In genomic region chr3:96065754-96066375, GRCm38 (mm10) we compare ENCODE assay signal across 7 mouse cellular contexts. TPM values are rescaled to one million over a fixed set of nuclear protein-coding genes. Genes with fewer than 3 reads are reported as not detected.
DNase-seq lines count a peak whose midpoint lies in the region; ATAC-seq and TF ChIP-seq lines count a peak whose summit lies in the region.

No protein-coding gene starts in this region.

- H3K4me3 ChIP-seq in G1E (ENCODE audit: low read depth, low read length): no peak overlapping the region
- no peak overlapping the region for H3K4me3 ChIP-seq in bone marrow macrophage, adult 2 months (ENCODE audit: insufficient read depth, low read length)
- H3K4me3 ChIP-seq in embryonic facial prominence, embryonic 14.5 days (ENCODE audit: low read depth, low read length): peak overlapping the region; percentile 25
- peak overlapping the region; percentile 26 for H3K4me3 ChIP-seq in heart, embryonic 15.5 days
- H3K4me3 ChIP-seq in liver, adult 2 months (ENCODE audit: insufficient read depth, low read depth, low read length): no peak overlapping the region

- H3K4me2 ChIP-seq in embryonic facial prominence, embryonic 14.5 days (ENCODE audit: low read depth, low read length): peak overlapping the region; percentile 45
- peak overlapping the region; percentile 54 for H3K4me2 ChIP-seq in heart, embryonic 15.5 days

- DNase-seq in G1E (ENCODE audit: low spot score): peak; percentile 36
- peak; percentile 92 for DNase-seq in embryonic facial prominence, embryonic 14.5 days (ENCODE audit: low spot score)
- DNase-seq in kidney, postnatal 10 days: peak; percentile 71
- peak; percentile 54 for DNase-seq in liver, adult 2 months (ENCODE audit: extremely low read depth, low read depth, low spot score)
- peak; percentile 68 for DNase-seq in retina, adult 2 months (ENCODE audit: low read depth, low spot score)

- WGBS in embryonic facial prominence, embryonic 14.5 days: 34% methylated on average over 20 of the region's 20 CpGs
- 28% methylated on average over 20 of the region's 20 CpGs for WGBS in heart, embryonic 15.5 days
- 20% methylated on average over 20 of the region's 20 CpGs for WGBS in liver, adult 2 months

- no peak overlapping the region for H3K27ac ChIP-seq in bone marrow macrophage, adult 2 months (ENCODE audit: insufficient read depth, low read depth, low read length)
- 0 out of 2 replicates have a peak overlapping the region, but pooled peaks have one; percentile 25 for H3K27ac ChIP-seq in embryonic facial prominence, embryonic 14.5 days (replicated peaks; ENCODE audit: low read depth, low read length)
- H3K27ac ChIP-seq in heart, embryonic 15.5 days: no peak overlapping the region
- H3K27ac ChIP-seq in liver, adult 2 months (replicated peaks; ENCODE audit: insufficient read depth, low read depth, low read length): no peak overlapping the region

- H3K79me2 ChIP-seq in liver, adult 2 months (ENCODE audit: control insufficient read depth, insufficient read depth, low read length): no peaks in the 10 kb centered on the region

- no peak for TF ChIP-seq POLR2A in bone marrow macrophage, adult 2 months (IDR thresholded peaks at IDR 0.05; ENCODE audit: borderline replicate concordance, low read depth, low read length)
- no peak for TF ChIP-seq POLR2A in liver, adult 2 months (IDR thresholded peaks at IDR 0.05; ENCODE audit: extremely low read depth, insufficient read depth, low read length)

- peaks cover 12% of the 10 kb centered on the region for H3K4me1 ChIP-seq in G1E (ENCODE audit: insufficient read depth, low read depth, low read length)
- peaks cover 15% of the 10 kb centered on the region for H3K4me1 ChIP-seq in bone marrow macrophage, adult 2 months (ENCODE audit: control insufficient read depth, insufficient read depth, low read length)
- H3K4me1 ChIP-seq in embryonic facial prominence, embryonic 14.5 days (ENCODE audit: control insufficient read depth, insufficient read depth, low read length): no peaks in the 10 kb centered on the region
- 0 out of 2 replicates have a peak, but pooled peaks cover 3% of the 10 kb centered on the region for H3K4me1 ChIP-seq in heart, embryonic 15.5 days (replicated peaks)
- H3K4me1 ChIP-seq in liver, adult 2 months (ENCODE audit: control insufficient read depth, insufficient read depth, low read length): no peaks in the 10 kb centered on the region; the same call in 1 of the 2 replicates

- H3K36me3 ChIP-seq in G1E (replicated peaks): no peaks in the 10 kb centered on the region
- no peaks in the 10 kb centered on the region for H3K36me3 ChIP-seq in embryonic facial prominence, embryonic 14.5 days (ENCODE audit: control insufficient read depth, insufficient read depth, low read length)
- no peaks in the 10 kb centered on the region for H3K36me3 ChIP-seq in heart, embryonic 15.5 days
- H3K36me3 ChIP-seq in liver, adult 2 months (ENCODE audit: control insufficient read depth, insufficient read depth, low read length): no peaks in the 10 kb centered on the region

- no peak for ATAC-seq in G1E (ENCODE audit: extremely low read depth, insufficient number of reproducible peaks, low FRiP score, poor library complexity, severe bottlenecking)
- peak; percentile 71 for ATAC-seq in embryonic facial prominence, embryonic 14.5 days (ENCODE audit: low read depth)
- ATAC-seq in heart, embryonic 15.5 days (replicated peaks; ENCODE audit: insufficient number of reproducible peaks, insufficient read depth, low FRiP score, low read depth): no peak

- TF ChIP-seq CTCF in G1E (IDR thresholded peaks at IDR 0.05; ENCODE audit: low read depth, low read length): no peak
- 0 out of 2 replicates have a peak, but pooled peaks have one; percentile 24 for TF ChIP-seq CTCF in bone marrow macrophage, adult 2 months (IDR thresholded peaks at IDR 0.05; ENCODE audit: low read depth, low read length)
- peak; percentile 18; the same call in 1 of the 2 replicates for TF ChIP-seq CTCF in liver, adult 2 months (IDR thresholded peaks at IDR 0.05; ENCODE audit: low read depth, low read length)

- no peaks in the 10 kb centered on the region for H3K27me3 ChIP-seq in G1E (ENCODE audit: insufficient read depth, low read length)
- no peaks in the 10 kb centered on the region for H3K27me3 ChIP-seq in embryonic facial prominence, embryonic 14.5 days (replicated peaks; ENCODE audit: control insufficient read depth, insufficient read depth, low read length)
- no peaks in the 10 kb centered on the region for H3K27me3 ChIP-seq in heart, embryonic 15.5 days
- H3K27me3 ChIP-seq in liver, adult 2 months (ENCODE audit: control insufficient read depth, insufficient read depth, low read length): no peaks in the 10 kb centered on the region

- no peaks in the 10 kb centered on the region for H3K9me3 ChIP-seq in G1E (replicated peaks)
- H3K9me3 ChIP-seq in embryonic facial prominence, embryonic 14.5 days (ENCODE audit: control insufficient read depth, low read length): no peaks in the 10 kb centered on the region
- H3K9me3 ChIP-seq in heart, embryonic 15.5 days (replicated peaks): no peaks in the 10 kb centered on the region

- 0 out of 2 replicates have a peak overlapping the region, but pooled peaks have one; percentile 2 for H3K9ac ChIP-seq in embryonic facial prominence, embryonic 14.5 days (ENCODE audit: low read depth, low read length)
- H3K9ac ChIP-seq in heart, embryonic 15.5 days: no peak overlapping the region
- no peak overlapping the region for H3K9ac ChIP-seq in liver, adult 2 months (ENCODE audit: low read depth, low read length)

RNA-seq across cellular contexts. Expression of gene Vps45, which starts 7.6 kb away (rescaled TPM):
- total RNA-seq in G1E (2014; fragmentation: Nextera tagmentation) (19.8 and 28.7 TPM in 2 replicates), G1E (2017) (16.1 and 21.4 TPM in 2 replicates)
- 6.1 and 6.7 TPM in 2 replicates for polyA plus RNA-seq in G1E (2012)
- polyA plus RNA-seq in bone marrow macrophage, adult 2 months (2012; ENCODE audit: insufficient read depth, insufficient read length, missing spikeins): 18.6 and 22.9 TPM in 2 replicates
- polyA plus RNA-seq in embryonic facial prominence, embryonic 14.5 days (2014; fragmentation: Nextera tagmentation; extraction: Ambion mirVana): 24.4 and 25.7 TPM in 2 replicates
- 38.3 and 40.2 TPM in 2 replicates for polyA plus RNA-seq in heart, embryonic 15.5 days (2015; fragmentation: Nextera tagmentation; extraction: Ambion mirVana)
- total RNA-seq in liver, adult 2 months (2014; rRNA removed): 8.9 and 10.7 TPM in 2 replicates
- polyA plus RNA-seq in liver, adult 2 months (2012; rRNA removed): 2.1 and 2.4 TPM in 2 replicates

RNA-seq across cellular contexts. Expression of gene Otud7b, which starts 38.5 kb away (rescaled TPM):
- total RNA-seq in G1E (2014; fragmentation: Nextera tagmentation) (10.1 and 17.4 TPM in 2 replicates), G1E (2017) (21.7 and 22.1 TPM in 2 replicates)
- polyA plus RNA-seq in G1E (2012): 11.3 and 11.8 TPM in 2 replicates
- 4.7 and 5.1 TPM in 2 replicates for polyA plus RNA-seq in bone marrow macrophage, adult 2 months (2012; ENCODE audit: insufficient read depth, insufficient read length, missing spikeins)
- 17.6 and 20.0 TPM in 2 replicates for polyA plus RNA-seq in embryonic facial prominence, embryonic 14.5 days (2014; fragmentation: Nextera tagmentation; extraction: Ambion mirVana)
- 20.1 and 24.5 TPM in 2 replicates for polyA plus RNA-seq in heart, embryonic 15.5 days (2015; fragmentation: Nextera tagmentation; extraction: Ambion mirVana)
- total RNA-seq in liver, adult 2 months (2014; rRNA removed): 8.9 and 11.9 TPM in 2 replicates
- 5.9 and 6.8 TPM in 2 replicates for polyA plus RNA-seq in liver, adult 2 months (2012; rRNA removed)

Comparison
In these comparisons a context has a peak if more than half of its experiments do, and no peak if none do; other contexts are left out.
1. DNase-seq: peak in every context shown above with its lines; median percentile 92 in embryonic facial prominence, embryonic 14.5 days; 71 in kidney, postnatal 10 days; 68 in retina, adult 2 months; 54 in liver, adult 2 months; 36 in G1E.
2. H3K4me3 ChIP-seq: peak in embryonic facial prominence, embryonic 14.5 days (single experiment) and heart, embryonic 15.5 days (single experiment); none in G1E (single experiment), bone marrow macrophage, adult 2 months (single experiment) and liver, adult 2 months (single experiment).